Mouse (Mus musculus): ENCODE data around the gene Setx. TPM values are rescaled to one million over a fixed set of nuclear protein-coding genes. Genes with fewer than 3 reads are reported as not detected.

Gene Setx
- total RNA-seq, 2 experiments from 2014 or later: 27.6 to 29.2 TPM

DNA sequence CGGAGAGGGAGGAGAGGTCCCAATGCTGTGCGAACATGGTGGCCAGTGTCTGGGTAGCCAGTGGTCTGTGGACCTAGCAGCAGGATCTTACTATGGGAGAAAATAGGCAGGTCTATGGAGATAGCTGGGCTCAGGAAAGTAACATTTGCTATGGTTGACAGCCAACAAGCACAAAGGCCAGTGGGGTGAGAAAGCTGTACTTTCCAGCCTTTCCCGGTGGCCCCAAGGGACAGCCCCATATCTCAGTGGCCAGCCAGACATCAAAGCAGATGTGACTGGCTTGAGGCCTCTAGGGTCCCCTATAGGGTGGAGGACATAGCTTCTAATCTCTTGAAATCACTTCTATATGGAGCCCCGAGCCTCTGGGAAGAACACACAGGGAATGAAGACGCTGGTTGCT, 93.1 kb downstream of the Setx start:
- no peak for DNase-seq

GRCm38 (mm10) chr2:29217897-29218296, 93.9 kb downstream of the Setx start:
- DNase-seq: peak; percentile 79

DNA sequence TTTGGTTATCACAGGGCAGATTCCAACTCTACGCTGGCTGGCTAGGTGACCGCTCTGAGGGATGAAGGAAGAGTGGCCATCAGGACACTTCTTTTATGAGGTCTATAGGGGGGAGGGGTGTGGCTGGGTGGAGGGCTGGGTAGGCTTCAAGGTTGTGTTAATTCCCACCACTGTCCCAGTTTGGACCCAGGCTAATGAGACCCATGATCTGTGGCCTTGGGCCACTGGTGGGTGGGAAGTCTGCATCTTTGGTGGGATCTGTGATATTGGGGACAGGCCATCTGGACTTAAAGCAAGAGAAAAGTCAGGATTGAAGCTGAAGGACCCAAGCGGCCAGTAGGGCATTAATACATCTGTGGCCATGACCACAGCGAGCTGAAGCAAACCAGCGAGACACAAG, 94.8 kb downstream of the Setx start:
- no peak for DNase-seq

DNA sequence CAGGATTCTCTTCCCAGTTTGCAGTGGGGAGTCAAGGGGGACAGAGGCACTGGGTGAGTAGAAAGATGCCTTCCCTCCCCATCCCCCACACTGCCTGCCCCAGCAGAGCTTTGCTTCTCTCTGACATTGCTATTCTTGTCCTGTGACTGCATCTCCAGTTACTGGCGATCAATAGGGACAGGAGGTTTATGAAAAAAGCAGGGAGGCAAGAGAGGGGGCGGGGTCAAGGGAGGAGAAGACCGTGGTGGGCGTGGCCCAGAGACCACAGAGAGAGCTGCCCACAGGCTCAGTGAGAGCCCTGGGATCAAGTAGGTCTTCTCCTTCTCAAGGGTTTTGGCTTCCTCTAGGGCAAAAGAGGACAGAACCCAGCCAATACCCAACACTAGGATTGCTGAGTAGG, 98.3 kb downstream of the Setx start:
- DNase-seq: peak; percentile 32

DNA sequence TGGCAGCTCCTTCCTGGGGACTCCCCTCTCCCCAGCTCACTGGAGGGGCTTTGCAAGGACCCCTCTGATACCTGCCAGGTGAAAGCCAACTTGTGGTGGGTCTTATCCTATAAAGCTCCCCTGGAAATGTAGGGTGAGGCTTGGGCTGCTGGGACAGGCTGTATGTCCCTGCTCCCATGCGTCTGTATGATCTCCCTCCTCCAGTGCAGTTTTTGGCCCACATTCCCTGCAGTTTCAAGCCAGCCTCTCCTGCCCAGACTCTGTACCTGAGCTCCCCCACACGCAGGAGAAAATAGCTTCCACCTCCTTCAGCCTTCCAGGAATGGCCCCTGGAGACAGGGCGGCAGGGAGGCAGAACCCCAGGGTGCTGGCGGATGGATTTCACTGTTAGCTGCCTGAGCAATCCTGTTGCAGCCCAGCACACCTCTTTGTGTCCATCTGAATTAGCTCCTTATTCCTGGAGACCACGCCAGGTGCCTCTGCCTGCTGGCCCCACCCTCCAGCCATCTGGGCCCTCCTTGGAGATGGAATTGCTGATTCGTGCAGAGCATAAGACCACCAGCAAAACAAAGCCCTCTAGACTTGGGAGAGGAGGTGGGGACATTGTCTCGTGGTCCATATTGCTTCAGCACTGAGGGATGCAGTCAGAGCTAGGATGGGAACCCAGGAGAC, 99.7 kb downstream of the Setx start:
- no peak for DNase-seq

DNA sequence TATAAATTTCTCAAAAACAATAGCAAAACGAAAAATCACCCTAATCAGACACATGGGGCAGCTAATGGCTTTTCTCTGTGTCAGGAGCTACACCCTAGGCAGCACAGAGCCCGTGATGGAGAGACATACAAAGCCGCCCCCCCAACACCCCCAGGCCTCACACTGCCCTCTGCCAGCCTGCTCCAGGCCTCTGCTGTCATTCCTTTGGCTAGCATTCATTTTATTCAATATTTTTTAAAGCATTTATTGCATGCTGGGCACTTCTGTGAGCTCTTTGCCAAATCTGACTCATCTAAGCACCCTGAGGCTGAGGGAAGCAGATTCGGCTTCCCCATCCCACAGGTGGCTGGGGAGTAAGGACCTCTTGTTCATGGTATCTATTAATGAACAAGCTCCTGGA, 102.7 kb downstream of the Setx start:
- DNase-seq: no peak

- DNase-seq: no peak
Measured at GRCm38 (mm10) chr2:29230191-29230835, 106.3 kb downstream of the Setx start.

Other genes starting within 250 kb of the Setx start
- gene Barhl1, start 207.5 kb upstream of the Setx start, total RNA-seq (2021): not detected
- not detected for gene Cfap77, start 69.1 kb upstream of the Setx start, total RNA-seq (2021)
- gene Ttf1, start 63.9 kb upstream of the Setx start, total RNA-seq (2021): 1 to 10 TPM; 5.4 to 5.9 TPM
- 10 to 100 TPM; 19.5 to 23.9 TPM for gene Ntng2, start 128.8 kb downstream of the Setx start, total RNA-seq (2021)
- 10 to 100 TPM; 18.3 to 21.1 TPM for gene Med27, start 222.6 kb downstream of the Setx start, total RNA-seq (2021)

Data from gastrocnemius, postnatal 10 days (tissue).